Mouse (Mus musculus) hindbrain, embryonic 14.5 days (tissue): ENCODE data around the gene Aldoc. TPM values are rescaled to one million over a fixed set of nuclear protein-coding genes. Genes with fewer than 3 reads are reported as not detected.

Experiments used
- ATAC-seq: fragments of 200-750 bp; cut with Nextera tagmentation; 2 replicates; pipeline ENCODE4 v1.8.0; 2017; ENCODE audit warnings: moderate number of reproducible peaks, mild to moderate bottlenecking, moderate TSS enrichment, moderate library complexity; ENCODE audit not compliant: low FRiP score
- DNase-seq: peaks from one replicate; pipeline ENCODE4 v3.0.0-alpha.2; 2015; ENCODE audit warnings: low spot score
- H3K27ac ChIP-seq: fragments of 300-500 bp; sonication (generic); 2 replicates; pipeline ENCODE4 v1.5.1; 2014; ENCODE audit warnings: mild to moderate bottlenecking, moderate library complexity
- H3K27me3 ChIP-seq: fragments of 300-500 bp; sonication (generic); 2 replicates; pipeline ENCODE4 v1.6.1; 2014; ENCODE audit warnings: mild to moderate bottlenecking, low read length, mixed read lengths; ENCODE audit not compliant: control insufficient read depth, insufficient read depth
- H3K36me3 ChIP-seq: fragments of 300-500 bp; sonication (generic); replicated peaks from 2 replicates; pipeline ENCODE4 v1.6.1; 2014; ENCODE audit not compliant: control insufficient read depth, insufficient read depth
- H3K4me1 ChIP-seq: fragments of 300-500 bp; sonication (generic); replicated peaks from 2 replicates; pipeline ENCODE4 v1.6.1; 2014; ENCODE audit warnings: antibody characterized with exemption, low read length, mixed read lengths; ENCODE audit not compliant: control insufficient read depth, insufficient read depth
- H3K4me2 ChIP-seq: fragments of 300-500 bp; sonication (generic); replicated peaks from 2 replicates; pipeline ENCODE4 v1.6.1; 2014; ENCODE audit warnings: mild to moderate bottlenecking, moderate library complexity
- H3K4me3 ChIP-seq: fragments of 300-500 bp; sonication (generic); replicated peaks from 2 replicates; pipeline ENCODE4 v1.5.1; 2014; ENCODE audit warnings: mild to moderate bottlenecking, low read length
- H3K9ac ChIP-seq: fragments of 300-500 bp; sonication (generic); 2 replicates; pipeline ENCODE4 v1.6.1; 2014
- H3K9me3 ChIP-seq: fragments of 300-500 bp; sonication (generic); 2 replicates; pipeline ENCODE4 v1.6.1; 2016; ENCODE audit warnings: low read length; ENCODE audit not compliant: control insufficient read depth
- WGBS: fragments of 180-500 bp; shearing (Covaris S2); extraction: QIAGEN DNeasy Blood & Tissue Kit; methylation state at CpG from one replicate; pipeline ENCODE4 v1.1.7; 2014; 5-methylcytosine and 5-hydroxymethylcytosine counted together
- polyA plus RNA-seq: library from polyadenylated mRNA; unstranded; fragments of >200 nt; fragmentation: Nextera tagmentation; extraction: Ambion mirVana; gene quantifications from 2 replicates; pipeline ENCODE4 v1.2.1, GENCODE M21; 2014

Aldoc gene
- polyA plus RNA-seq, 1 experiment from 2014 or later, result 278 TPM

DNA sequence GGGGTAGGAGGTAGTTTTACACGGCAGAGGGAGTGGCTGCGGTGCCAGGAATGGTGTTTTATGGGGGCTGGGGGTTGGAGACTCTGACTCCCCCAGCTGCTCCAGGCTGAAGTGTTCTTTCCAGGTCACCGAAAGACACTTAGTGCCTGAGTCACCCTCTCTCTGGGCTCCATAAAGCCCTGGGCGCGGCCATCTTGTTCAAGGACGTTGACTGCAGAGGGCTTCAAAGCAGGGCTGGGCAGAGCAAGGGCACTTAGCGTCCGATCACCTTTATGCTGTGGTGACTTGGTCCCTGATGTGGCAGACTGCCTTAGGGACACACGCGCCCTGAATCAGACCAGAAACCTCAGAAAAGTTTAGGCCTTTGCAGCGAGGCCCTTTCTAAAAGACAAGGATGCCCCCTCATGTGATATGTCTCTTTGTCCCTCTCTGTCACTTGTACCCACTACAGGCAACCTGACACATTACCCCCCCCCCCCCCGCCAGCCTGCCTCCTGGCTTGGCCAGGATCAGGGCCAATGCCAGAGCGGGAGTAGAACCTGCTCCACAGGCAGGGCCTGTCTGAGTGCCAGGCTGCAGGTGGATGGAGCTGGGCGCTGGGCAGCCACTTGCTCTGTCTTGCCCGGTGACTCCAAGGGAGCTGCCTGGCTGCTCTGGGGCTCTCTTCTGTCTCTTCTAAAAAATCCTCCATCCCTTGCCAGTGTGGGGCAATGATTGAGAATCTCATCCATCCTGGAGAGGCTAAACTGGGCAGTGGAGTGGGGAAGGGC, 44.9 kb downstream of the Aldoc start:
- no peak overlapping the region for H3K4me3 ChIP-seq
- H3K9me3 ChIP-seq, result no peaks in the 10 kb centered on the region
- no peak overlapping the region for H3K9ac ChIP-seq
- DNase-seq, result no peak
- no peaks in the 10 kb centered on the region for H3K27me3 ChIP-seq
- ATAC-seq, result no peak
- H3K27ac ChIP-seq, result no peak overlapping the region
- H3K36me3 ChIP-seq, result no peaks in the 10 kb centered on the region
- no peak overlapping the region for H3K4me2 ChIP-seq
- WGBS, result 91% methylated on average over 14 of the region's 15 CpGs
- H3K4me1 ChIP-seq, result no peaks in the 10 kb centered on the region

DNA sequence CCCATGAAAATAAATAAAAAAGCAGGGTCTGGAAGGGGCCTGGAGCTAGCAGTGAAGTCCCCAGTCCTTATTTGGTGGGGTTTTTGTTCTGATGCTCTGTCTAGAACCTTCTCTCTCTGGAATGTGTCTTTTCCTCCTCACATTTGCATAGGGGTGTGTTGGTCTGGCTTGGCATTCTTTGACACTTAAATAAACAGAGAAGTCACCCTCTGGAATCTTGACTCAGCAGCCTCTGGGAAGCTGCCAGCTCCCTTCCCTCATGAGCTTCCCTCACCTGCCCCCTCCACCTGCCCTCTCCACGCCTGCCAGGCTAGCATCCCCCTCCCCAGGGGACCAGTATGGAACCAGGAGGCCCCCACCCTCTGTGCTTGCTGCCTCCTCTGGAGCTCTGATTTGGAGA, 47.6 kb downstream of the Aldoc start:
- WGBS, result 46% methylated on average over 1 of the region's 1 CpGs
- no peak overlapping the region for H3K4me2 ChIP-seq
- no peak for ATAC-seq

DNA sequence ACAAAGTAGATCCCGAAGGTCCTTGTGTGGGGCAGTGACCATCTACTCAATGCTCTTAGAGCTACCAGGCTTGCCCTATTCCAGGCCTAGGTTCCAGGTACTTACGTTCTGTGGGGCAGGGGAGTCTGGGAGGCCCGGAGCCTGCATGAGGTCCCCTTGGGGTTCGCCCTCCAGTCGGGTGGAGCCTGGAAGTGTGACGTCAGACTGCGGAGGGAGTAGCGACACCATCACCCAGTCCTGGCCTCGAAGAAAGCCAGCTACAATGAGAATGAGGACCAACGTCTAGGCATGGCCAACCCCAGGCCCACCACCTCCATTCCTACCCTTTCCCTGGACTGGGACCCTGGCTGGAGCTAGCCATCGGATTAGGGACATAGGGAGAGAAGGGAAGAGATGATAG, 48.9 kb downstream of the Aldoc start:
- no peaks in the 10 kb centered on the region for H3K9me3 ChIP-seq
- H3K4me1 ChIP-seq, result no peaks in the 10 kb centered on the region
- no peaks in the 10 kb centered on the region for H3K36me3 ChIP-seq
- H3K4me2 ChIP-seq, result no peak overlapping the region
- ATAC-seq (no peak), DNase-seq (no peak)
- no peak overlapping the region for H3K4me3 ChIP-seq
- no peaks in the 10 kb centered on the region for H3K27me3 ChIP-seq
- no peak overlapping the region for H3K27ac ChIP-seq
- 92% methylated on average over 11 of the region's 11 CpGs for WGBS
- no peak overlapping the region for H3K9ac ChIP-seq

More for the DNA sequence above, 47.6 kb downstream of the Aldoc start:
- no peak overlapping the region for H3K9ac ChIP-seq
- no peak overlapping the region for H3K4me3 ChIP-seq
- no peaks in the 10 kb centered on the region for H3K27me3 ChIP-seq
- DNase-seq, result no peak
- no peak overlapping the region for H3K27ac ChIP-seq
- no peaks in the 10 kb centered on the region for H3K4me1 ChIP-seq
- H3K9me3 ChIP-seq, result no peaks in the 10 kb centered on the region
- no peaks in the 10 kb centered on the region for H3K36me3 ChIP-seq

DNA sequence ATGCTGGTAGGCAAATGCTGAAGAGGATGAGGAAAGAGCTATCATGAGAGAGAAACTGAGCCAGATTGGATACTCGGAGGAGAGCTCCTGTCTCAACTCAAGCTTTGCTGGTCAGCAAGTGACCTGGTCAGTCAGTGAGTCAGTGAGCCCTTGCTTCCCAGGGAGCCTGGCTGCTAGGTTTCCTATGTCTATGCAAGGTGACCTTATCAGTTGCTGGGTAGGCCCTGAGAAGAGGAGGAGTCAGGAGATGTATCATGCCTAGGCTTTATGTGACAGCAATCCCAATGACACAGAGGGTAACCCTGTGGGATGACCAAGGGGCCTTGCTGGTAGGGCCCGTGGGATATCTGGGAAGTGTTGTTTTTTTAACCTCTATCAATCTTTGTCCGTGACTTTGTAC, 49.4 kb downstream of the Aldoc start:
- Histone ChIP-seq H3K4me2 (no peak overlapping the region), H3K9me3 (no peaks in the 10 kb centered on the region), H3K27ac (no peak overlapping the region), H3K4me1 (no peaks in the 10 kb centered on the region), H3K9ac (no peak overlapping the region), H3K4me3 (no peak overlapping the region), H3K36me3 (no peaks in the 10 kb centered on the region), H3K27me3 (no peaks in the 10 kb centered on the region)
- no peak for ATAC-seq
- no peak for DNase-seq
- WGBS, result 78% methylated on average over 3 of the region's 3 CpGs

DNA sequence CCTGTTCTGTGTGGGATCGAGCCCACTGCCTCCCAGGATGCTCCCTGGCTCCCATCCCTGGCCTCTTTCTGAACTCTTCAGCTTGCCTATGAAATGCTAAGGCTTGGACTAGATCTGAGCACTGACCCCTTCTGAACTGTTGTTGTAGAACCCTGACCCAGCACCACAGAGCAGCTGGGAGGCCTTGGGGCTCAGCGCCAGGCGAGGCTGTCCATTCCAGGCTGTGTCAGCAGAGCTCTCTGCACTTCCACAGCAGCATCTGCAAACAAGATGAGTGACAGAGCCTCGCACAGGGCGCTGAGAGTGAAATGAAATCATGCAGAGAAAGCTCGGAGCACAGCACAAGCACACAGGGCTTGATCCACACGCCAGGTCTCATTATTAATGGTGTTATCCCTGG, 49.8 kb downstream of the Aldoc start:
- no peaks in the 10 kb centered on the region for H3K4me1 ChIP-seq
- no peak overlapping the region for H3K9ac ChIP-seq
- H3K4me3 ChIP-seq, result no peak overlapping the region
- DNase-seq (no peak), ATAC-seq (no peak)
- WGBS, result 43% methylated on average over 7 of the region's 7 CpGs
- H3K27me3 ChIP-seq, result no peaks in the 10 kb centered on the region
- H3K27ac ChIP-seq, result no peak overlapping the region
- H3K4me2 ChIP-seq, result no peak overlapping the region
- no peaks in the 10 kb centered on the region for H3K36me3 ChIP-seq
- no peaks in the 10 kb centered on the region for H3K9me3 ChIP-seq

DNA sequence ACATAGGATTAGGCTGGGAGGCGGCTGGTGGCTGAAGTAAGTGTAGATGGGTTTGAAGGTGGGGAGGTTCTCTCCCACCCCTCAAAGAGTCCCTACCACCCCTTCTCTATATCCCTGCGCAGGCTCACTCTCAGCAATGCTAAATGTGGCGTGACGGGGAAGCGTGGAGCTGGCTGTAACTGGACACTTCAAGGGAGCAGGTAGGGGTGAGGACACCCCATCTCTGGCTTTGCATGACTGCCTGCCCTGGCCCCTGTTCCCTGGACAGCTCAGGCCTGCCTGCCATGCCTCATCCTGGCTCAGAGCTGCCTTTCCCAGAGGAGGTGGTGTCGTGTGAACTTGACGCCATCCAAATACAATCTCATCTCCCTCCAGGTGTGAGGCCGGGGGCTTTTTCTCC, 51.4 kb downstream of the Aldoc start:
- Histone ChIP-seq H3K4me2 (no peak overlapping the region), H3K27me3 (no peaks in the 10 kb centered on the region), H3K27ac (no peak overlapping the region), H3K4me1 (no peaks in the 10 kb centered on the region), H3K4me3 (no peak overlapping the region), H3K36me3 (no peaks in the 10 kb centered on the region), H3K9ac (no peak overlapping the region), H3K9me3 (no peaks in the 10 kb centered on the region)
- no peak for DNase-seq
- no peak for ATAC-seq
- WGBS, result 82% methylated on average over 8 of the region's 8 CpGs

Other genes starting within 250 kb of the Aldoc start
- gene Eral1, start 242.6 kb upstream of the Aldoc start, polyA plus RNA-seq, result 30.3 and 32.6 TPM in 2 replicates
- gene Fam222b, start 228.3 kb upstream of the Aldoc start, polyA plus RNA-seq, result 28.7 and 31.0 TPM in 2 replicates
- gene Traf4, start 157.4 kb upstream of the Aldoc start, polyA plus RNA-seq, result 57.2 and 63.5 TPM in 2 replicates
- gene Nek8, start 146.3 kb upstream of the Aldoc start, polyA plus RNA-seq, result 4.6 and 6.0 TPM in 2 replicates
- 13.4 and 16.6 TPM in 2 replicates for gene Tlcd1, start 146.3 kb upstream of the Aldoc start, polyA plus RNA-seq
- gene Rpl23a, start 139.4 kb upstream of the Aldoc start, polyA plus RNA-seq, result 880 and 1,029 TPM in 2 replicates
- 46.4 and 53.2 TPM in 2 replicates for gene Rab34, start 134.5 kb upstream of the Aldoc start, polyA plus RNA-seq
- 1.4 and 2.9 TPM in 2 replicates for gene Proca1, start 129.6 kb upstream of the Aldoc start, polyA plus RNA-seq
- gene Sdf2, start 77.2 kb upstream of the Aldoc start, polyA plus RNA-seq, result 94.5 and 103 TPM in 2 replicates
- gene Supt6, start 77.0 kb upstream of the Aldoc start, polyA plus RNA-seq, result 24.4 and 25.3 TPM in 2 replicates
- gene 2610507B11Rik, start 61.2 kb upstream of the Aldoc start, polyA plus RNA-seq, result 64.2 and 67.2 TPM in 2 replicates
- gene BC030499, start 32.1 kb upstream of the Aldoc start, polyA plus RNA-seq, result 0.16 and 0.35 TPM in 2 replicates
- 5.6 and 9.2 TPM in 2 replicates for gene Spag5, start 21.4 kb upstream of the Aldoc start, polyA plus RNA-seq
- gene Pigs, start 5.4 kb downstream of the Aldoc start, polyA plus RNA-seq, result 76.4 and 76.5 TPM in 2 replicates
- 82.6 and 95.8 TPM in 2 replicates for gene Unc119, start 20.5 kb downstream of the Aldoc start, polyA plus RNA-seq
- not detected in 2 replicates for gene Foxn1, start 63.6 kb downstream of the Aldoc start, polyA plus RNA-seq
- not detected in 2 replicates for gene Slc13a2, start 99.2 kb downstream of the Aldoc start, polyA plus RNA-seq
- 25.2 and 25.5 TPM in 2 replicates for gene Slc46a1, start 142.7 kb downstream of the Aldoc start, polyA plus RNA-seq
- 52.0 and 55.1 TPM in 2 replicates for gene Sarm1, start 174.8 kb downstream of the Aldoc start, polyA plus RNA-seq
- 178 and 201 TPM in 2 replicates for gene Vtn, start 176.1 kb downstream of the Aldoc start, polyA plus RNA-seq
- 0.21 TPM in 1 of 2 replicates, not detected in the other for gene Sebox, start 180.5 kb downstream of the Aldoc start, polyA plus RNA-seq
- 96.1 and 101 TPM in 2 replicates for gene Tmem199, start 189.2 kb downstream of the Aldoc start, polyA plus RNA-seq
- 168 and 176 TPM in 2 replicates for gene Poldip2, start 189.2 kb downstream of the Aldoc start, polyA plus RNA-seq
- 59.2 and 64.0 TPM in 2 replicates for gene Tnfaip1, start 213.4 kb downstream of the Aldoc start, polyA plus RNA-seq
- gene Ift20, start 213.4 kb downstream of the Aldoc start, polyA plus RNA-seq, result 120 and 123 TPM in 2 replicates
- gene Tmem97, start 227.8 kb downstream of the Aldoc start, polyA plus RNA-seq, result 38.2 and 49.3 TPM in 2 replicates